Comparison of ENCODE assay signal across 14 mouse cellular contexts in genomic region chr13:59495839-59496238, GRCm38 (mm10).
A peak's percentile ranks its signal among the peaks of the same experiment; 100 is the strongest.
DNase-seq lines count a peak whose midpoint lies in the region; ATAC-seq and TF ChIP-seq lines count a peak whose summit lies in the region.
"Had no signal": no experiment of that assay in that cellular context is flagged by ENCODE, and none has a peak within 500 bp of the region (broad histone marks: within the 10 kb centered on the region; RNA-seq: fewer than 3 reads in every experiment).

No protein-coding gene starts in this region.

- H3K27me3 ChIP-seq in forebrain, embryonic 15.5 days: no peaks in the 10 kb centered on the region
- no peaks in the 10 kb centered on the region for H3K27me3 ChIP-seq in forebrain, embryonic 12.5 days
- no peaks in the 10 kb centered on the region for H3K27me3 ChIP-seq in hindbrain, embryonic 12.5 days
- no peaks in the 10 kb centered on the region for H3K27me3 ChIP-seq in midbrain, embryonic 14.5 days (ENCODE audit: control insufficient read depth, insufficient read depth, low read length)
- H3K27me3 ChIP-seq in liver, postnatal 0 days (ENCODE audit: insufficient read depth, low read length): no peaks in the 10 kb centered on the region
- H3K27me3 ChIP-seq: limb, embryonic 13.5 days; megakaryocyte, embryonic 14.5 days had no signal

- peaks cover 26% of the 10 kb centered on the region for H3K36me3 ChIP-seq in forebrain, embryonic 15.5 days
- peaks cover 27% of the 10 kb centered on the region for H3K36me3 ChIP-seq in forebrain, embryonic 12.5 days (replicated peaks)
- peaks cover 24% of the 10 kb centered on the region for H3K36me3 ChIP-seq in hindbrain, embryonic 12.5 days
- H3K36me3 ChIP-seq in midbrain, embryonic 14.5 days (ENCODE audit: control insufficient read depth, insufficient read depth, low read length): peaks cover 27% of the 10 kb centered on the region
- peaks cover 12% of the 10 kb centered on the region; the same call in 1 of the 2 replicates for H3K36me3 ChIP-seq in liver, postnatal 0 days (replicated peaks; ENCODE audit: insufficient read depth, low read length)

- H3K9ac ChIP-seq in forebrain, embryonic 15.5 days (replicated peaks): no peak overlapping the region
- H3K9ac ChIP-seq in forebrain, embryonic 12.5 days: no peak overlapping the region; the same call in 1 of the 2 replicates
- H3K9ac ChIP-seq in hindbrain, embryonic 12.5 days: peak overlapping the region; percentile 18; the same call in 1 of the 2 replicates
- peak overlapping the region; percentile 2; the same call in 1 of the 2 replicates for H3K9ac ChIP-seq in midbrain, embryonic 14.5 days (replicated peaks; ENCODE audit: low read length)
- no peak overlapping the region for H3K9ac ChIP-seq in liver, postnatal 0 days (replicated peaks)
- H3K9ac ChIP-seq: limb, embryonic 13.5 days had no signal

- WGBS in forebrain, embryonic 15.5 days: 34% methylated on average over 8 of the region's 8 CpGs
- WGBS in forebrain, embryonic 12.5 days: 38% methylated on average over 8 of the region's 8 CpGs
- 15% methylated on average over 8 of the region's 8 CpGs for WGBS in hindbrain, embryonic 12.5 days
- 18% methylated on average over 8 of the region's 8 CpGs for WGBS in midbrain, embryonic 14.5 days
- 54% methylated on average over 8 of the region's 8 CpGs for WGBS in liver, postnatal 0 days (ENCODE audit: insufficient replicate concordance)
- WGBS in lung, adult 2 months: 45% methylated on average over 8 of the region's 8 CpGs

- peak; percentile 60 for DNase-seq in embryo, embryonic 10 days (ENCODE audit: low spot score)
- DNase-seq in midbrain, embryonic 14.5 days: peak; percentile 56
- DNase-seq in liver, postnatal 0 days: no peak
- no peak for DNase-seq in lung, adult 2 months
- DNase-seq: cerebellum, adult 18-20 months; gastrocnemius, postnatal 36 days; lung, adult 18-20 months had no signal

- no peak for TF ChIP-seq POLR2A in lung, adult 2 months (IDR thresholded peaks at IDR 0.05; ENCODE audit: borderline replicate concordance, extremely low read depth, low read depth, low read length)

- H3K4me1 ChIP-seq in forebrain, embryonic 15.5 days: no peaks in the 10 kb centered on the region
- peaks cover 6% of the 10 kb centered on the region for H3K4me1 ChIP-seq in forebrain, embryonic 12.5 days
- peaks cover 10% of the 10 kb centered on the region for H3K4me1 ChIP-seq in hindbrain, embryonic 12.5 days
- H3K4me1 ChIP-seq in midbrain, embryonic 14.5 days (ENCODE audit: control insufficient read depth, insufficient read depth, low read length): 0 out of 2 replicates have a peak, but pooled peaks cover 3% of the 10 kb centered on the region
- H3K4me1 ChIP-seq in liver, postnatal 0 days (ENCODE audit: insufficient read depth): peaks cover 9% of the 10 kb centered on the region; the same call in 1 of the 2 replicates
- H3K4me1 ChIP-seq in lung, adult 2 months (ENCODE audit: control insufficient read depth, insufficient read depth, low read length): peaks cover 4% of the 10 kb centered on the region; the same call in 1 of the 2 replicates

- peak overlapping the region; percentile 13; the same call in 1 of the 2 replicates for H3K27ac ChIP-seq in forebrain, embryonic 15.5 days (replicated peaks)
- no peak overlapping the region for H3K27ac ChIP-seq in forebrain, embryonic 12.5 days
- peak overlapping the region; percentile 48; the same call in 1 of the 2 replicates for H3K27ac ChIP-seq in hindbrain, embryonic 12.5 days
- H3K27ac ChIP-seq in midbrain, embryonic 14.5 days (replicated peaks; ENCODE audit: low read depth, low read length): peak overlapping the region; percentile 52
- H3K27ac ChIP-seq in liver, postnatal 0 days (ENCODE audit: low read depth): no peak overlapping the region
- H3K27ac ChIP-seq: kidney, postnatal 0 days; limb, embryonic 13.5 days had no signal

- no peaks in the 10 kb centered on the region for H3K9me3 ChIP-seq in forebrain, embryonic 15.5 days
- 0 out of 2 replicates have a peak, but pooled peaks cover 4% of the 10 kb centered on the region for H3K9me3 ChIP-seq in forebrain, embryonic 12.5 days
- H3K9me3 ChIP-seq in hindbrain, embryonic 12.5 days (replicated peaks): no peaks in the 10 kb centered on the region
- no peaks in the 10 kb centered on the region for H3K9me3 ChIP-seq in midbrain, embryonic 14.5 days (ENCODE audit: control insufficient read depth, low read length)
- H3K9me3 ChIP-seq in liver, postnatal 0 days (ENCODE audit: low read length): no peaks in the 10 kb centered on the region
- H3K9me3 ChIP-seq: limb, embryonic 13.5 days had no signal

- ATAC-seq in forebrain, embryonic 15.5 days (replicated peaks): no peak
- ATAC-seq in forebrain, embryonic 12.5 days (ENCODE audit: low FRiP score): no peak
- no peak for ATAC-seq in hindbrain, embryonic 12.5 days (ENCODE audit: low FRiP score)
- ATAC-seq in midbrain, embryonic 14.5 days (ENCODE audit: low FRiP score, low TSS enrichment): no peak
- no peak for ATAC-seq in liver, postnatal 0 days
- ATAC-seq in granulocyte monocyte progenitor cell, adult 5-6 weeks (replicated peaks; ENCODE audit: poor library complexity, severe bottlenecking): no peak

- no peak for TF ChIP-seq CTCF in liver, postnatal 0 days (IDR thresholded peaks at IDR 0.05; ENCODE audit: low read depth)
- TF ChIP-seq CTCF in lung, adult 2 months (IDR thresholded peaks at IDR 0.05; ENCODE audit: insufficient read depth, low read length): no peak

- H3K4me3 ChIP-seq in forebrain, embryonic 15.5 days: no peak overlapping the region
- H3K4me3 ChIP-seq in forebrain, embryonic 12.5 days (replicated peaks): no peak overlapping the region
- no peak overlapping the region for H3K4me3 ChIP-seq in hindbrain, embryonic 12.5 days
- no peak overlapping the region for H3K4me3 ChIP-seq in midbrain, embryonic 14.5 days (replicated peaks; ENCODE audit: low read depth, low read length)
- no peak overlapping the region for H3K4me3 ChIP-seq in liver, postnatal 0 days (ENCODE audit: low read depth, low read length)
- no peak overlapping the region for H3K4me3 ChIP-seq in lung, adult 2 months (replicated peaks; ENCODE audit: extremely low read depth, low read depth, low read length)
- H3K4me3 ChIP-seq: limb, embryonic 13.5 days; megakaryocyte, embryonic 14.5 days had no signal

- no peak for TF ChIP-seq EP300 in liver, postnatal 0 days (IDR thresholded peaks at IDR 0.05; ENCODE audit: low read depth)

- no peak overlapping the region for H3K4me2 ChIP-seq in forebrain, embryonic 15.5 days (replicated peaks)
- no peak overlapping the region for H3K4me2 ChIP-seq in forebrain, embryonic 12.5 days
- H3K4me2 ChIP-seq in hindbrain, embryonic 12.5 days (replicated peaks): no peak overlapping the region
- H3K4me2 ChIP-seq in midbrain, embryonic 14.5 days (ENCODE audit: low read length): no peak overlapping the region
- H3K4me2 ChIP-seq in liver, postnatal 0 days (ENCODE audit: low read depth, low read length): no peak overlapping the region
- H3K4me2 ChIP-seq: limb, embryonic 13.5 days had no signal

Comparison
In these comparisons a context has a peak if more than half of its experiments do, and no peak if none do; other contexts are left out.
1. H3K27ac ChIP-seq: peak in forebrain, embryonic 15.5 days (single experiment), hindbrain, embryonic 12.5 days (single experiment) and midbrain, embryonic 14.5 days (single experiment); none in forebrain, embryonic 12.5 days (single experiment) and liver, postnatal 0 days (single experiment).
2. H3K9ac ChIP-seq: peak in hindbrain, embryonic 12.5 days (single experiment) and midbrain, embryonic 14.5 days (single experiment); none in forebrain, embryonic 15.5 days (single experiment), forebrain, embryonic 12.5 days (single experiment) and liver, postnatal 0 days (single experiment).
3. DNase-seq: peak in embryo, embryonic 10 days (single experiment) and midbrain, embryonic 14.5 days (single experiment); none in liver, postnatal 0 days (single experiment) and lung, adult 2 months (single experiment).